In genomic region chr11:17620462-17621248, GRCm38 (mm10) we compare ENCODE assay signal across 29 mouse cellular contexts.
A peak's percentile ranks its signal among the peaks of the same experiment; 100 is the strongest.
DNase-seq lines count a peak whose midpoint lies in the region; ATAC-seq and TF ChIP-seq lines count a peak whose summit lies in the region.
"Had no signal": no experiment of that assay in that cellular context is flagged by ENCODE, and none has a peak within 500 bp of the region (broad histone marks: within the 10 kb centered on the region; RNA-seq: fewer than 3 reads in every experiment).

No protein-coding gene starts in this region.

- H3K79me2 ChIP-seq in MEL (ENCODE audit: control insufficient read depth, insufficient read depth, low read length, poor library complexity), result peaks cover 39% of the 10 kb centered on the region

- no peak for TF ChIP-seq POLR2A in MEL (IDR thresholded peaks at IDR 0.05; ENCODE audit: control insufficient read depth in 1 of 2, insufficient read depth in 1 of 2, low read depth in 1 of 2, low read length in 2 of 2, poor library complexity in 1 of 2)

- peak; percentile 58; the same call in 1 of the 2 replicates for ATAC-seq in stomach, embryonic 15.5 days (ENCODE audit: insufficient read depth, low FRiP score, low read depth)
- ATAC-seq in lung, postnatal 0 days, result no peak
- ATAC-seq: CD4-positive, CD25-positive, alpha-beta regulatory T cell, adult 4 months; forebrain, embryonic 14.5 days; forebrain, postnatal 0 days; hindbrain, postnatal 0 days; inflammation-experienced regulatory T-cells, adult 6 months; intestine, postnatal 0 days had no signal

- no peaks in the 10 kb centered on the region for H3K4me1 ChIP-seq in MEL (ENCODE audit: control insufficient read depth in 1 of 2, insufficient read depth in 2 of 2, low read length in 2 of 2)
- H3K4me1 ChIP-seq in stomach, embryonic 15.5 days, result no peaks in the 10 kb centered on the region
- H3K4me1 ChIP-seq in lung, postnatal 0 days (ENCODE audit: insufficient read depth, low read depth, low read length), result no peaks in the 10 kb centered on the region
- H3K4me1 ChIP-seq: embryonic facial prominence, embryonic 12.5 days; embryonic facial prominence, embryonic 15.5 days; heart, embryonic 10.5 days; heart, embryonic 13.5 days had no signal

- WGBS in stomach, embryonic 15.5 days, result 51% methylated on average over 3 of the region's 3 CpGs
- WGBS in lung, postnatal 0 days, result 45% methylated on average over 3 of the region's 3 CpGs

- no peak overlapping the region for H3K9ac ChIP-seq in MEL (ENCODE audit: control insufficient read depth, low read depth, low read length, poor library complexity, severe bottlenecking)
- H3K9ac ChIP-seq in stomach, embryonic 15.5 days, result no peak overlapping the region
- no peak overlapping the region for H3K9ac ChIP-seq in lung, postnatal 0 days (replicated peaks; ENCODE audit: low read depth)
- H3K9ac ChIP-seq: embryonic facial prominence, embryonic 12.5 days; embryonic facial prominence, embryonic 15.5 days; forebrain, postnatal 0 days; heart, embryonic 13.5 days; hindbrain, embryonic 14.5 days had no signal

- H3K27ac ChIP-seq in MEL (ENCODE audit: control insufficient read depth, low read depth, low read length), result no peak overlapping the region
- no peak overlapping the region for H3K27ac ChIP-seq in stomach, embryonic 15.5 days
- H3K27ac ChIP-seq in lung, postnatal 0 days (ENCODE audit: low read length), result no peak overlapping the region
- H3K27ac ChIP-seq: embryonic facial prominence, embryonic 12.5 days; embryonic facial prominence, embryonic 15.5 days; heart, adult 2 months; heart, embryonic 10.5 days; heart, embryonic 13.5 days; hindbrain, embryonic 14.5 days; hindbrain, postnatal 0 days had no signal

- no peaks in the 10 kb centered on the region for H3K27me3 ChIP-seq in MEL (ENCODE audit: control insufficient read depth in 1 of 2, insufficient read depth in 2 of 2, low read length in 2 of 2)
- no peaks in the 10 kb centered on the region for H3K27me3 ChIP-seq in stomach, embryonic 15.5 days (replicated peaks)
- no peaks in the 10 kb centered on the region for H3K27me3 ChIP-seq in lung, postnatal 0 days (replicated peaks; ENCODE audit: insufficient read depth, low read length)
- H3K27me3 ChIP-seq: embryonic facial prominence, embryonic 12.5 days; embryonic facial prominence, embryonic 15.5 days; heart, embryonic 13.5 days had no signal

- no peaks in the 10 kb centered on the region for H3K9me3 ChIP-seq in MEL (replicated peaks; ENCODE audit: insufficient read depth, low read length)
- H3K9me3 ChIP-seq in stomach, embryonic 15.5 days, result no peaks in the 10 kb centered on the region
- H3K9me3 ChIP-seq in lung, postnatal 0 days (ENCODE audit: low read length), result no peaks in the 10 kb centered on the region
- H3K9me3 ChIP-seq: embryonic facial prominence, embryonic 12.5 days; embryonic facial prominence, embryonic 15.5 days; heart, embryonic 10.5 days; heart, embryonic 13.5 days had no signal

- no peak for TF ChIP-seq CTCF in MEL (IDR thresholded peaks at IDR 0.05 in 2 of 3, conservative IDR thresholded peaks at IDR 0.05 in 1 of 3; ENCODE audit: control insufficient read depth in 1 of 3, insufficient read depth in 1 of 3, low read depth in 2 of 3, low read length in 3 of 3, poor library complexity in 1 of 3, severe bottlenecking in 1 of 3)
- TF ChIP-seq CTCF in lung, postnatal 0 days (IDR thresholded peaks at IDR 0.05), result no peak

- H3K4me2 ChIP-seq in stomach, embryonic 15.5 days, result no peak overlapping the region
- no peak overlapping the region for H3K4me2 ChIP-seq in lung, postnatal 0 days (replicated peaks; ENCODE audit: low read depth, low read length)
- H3K4me2 ChIP-seq: embryonic facial prominence, embryonic 12.5 days; embryonic facial prominence, embryonic 15.5 days; heart, embryonic 13.5 days; hindbrain, embryonic 14.5 days had no signal

- H3K4me3 ChIP-seq in MEL (ENCODE audit: control insufficient read depth in 1 of 2, insufficient read depth in 1 of 2, low read depth in 2 of 2, low read length in 2 of 2), result no peak overlapping the region
- H3K4me3 ChIP-seq in stomach, embryonic 15.5 days (replicated peaks), result no peak overlapping the region
- H3K4me3 ChIP-seq in lung, postnatal 0 days (ENCODE audit: low read depth, low read length), result no peak overlapping the region
- H3K4me3 ChIP-seq: embryonic facial prominence, embryonic 12.5 days; embryonic facial prominence, embryonic 15.5 days; heart, adult 2 months; heart, embryonic 10.5 days; heart, embryonic 13.5 days had no signal

- peaks cover 17 to 24% of the 10 kb centered on the region in 2 experiments for H3K36me3 ChIP-seq in MEL (ENCODE audit: control insufficient read depth in 1 of 2, insufficient read depth in 2 of 2, low read length in 2 of 2)
- H3K36me3 ChIP-seq in stomach, embryonic 15.5 days, result no peaks in the 10 kb centered on the region
- no peaks in the 10 kb centered on the region for H3K36me3 ChIP-seq in lung, postnatal 0 days (ENCODE audit: insufficient read depth, low read length)
- H3K36me3 ChIP-seq: embryonic facial prominence, embryonic 12.5 days; embryonic facial prominence, embryonic 15.5 days; heart, embryonic 10.5 days; heart, embryonic 13.5 days had no signal

- DNase-seq in 3T3-L1 (ENCODE audit: low read depth, low spot score), result peak; percentile 14
- peak; percentile 13 for DNase-seq in MEL (ENCODE audit: low read depth, low spot score)
- DNase-seq in R1 (ENCODE audit: low read depth, low spot score), result peak; percentile 28
- DNase-seq in adrenal gland, postnatal 36 days, result no peak
- no peak for DNase-seq in cerebellum, postnatal 14 days
- DNase-seq in kidney, postnatal 10 days, result no peak
- DNase-seq in lung, postnatal 0 days (ENCODE audit: low spot score), result no peak
- DNase-seq: adrenal gland, adult 2 months; adrenal gland, postnatal 14 days; cerebellum, adult 11-12 months; cerebellum, adult 9-10 months; cerebellum, postnatal 25 days; forebrain, postnatal 0 days; gastrocnemius, postnatal 10 days; gastrocnemius, postnatal 36 days; heart, adult 2 months; heart, postnatal 14 days; heart, postnatal 4 days had no signal

- no peak for TF ChIP-seq RAD21 in MEL (IDR thresholded peaks at IDR 0.05; ENCODE audit: low read depth, low read length)

- no peak for TF ChIP-seq EP300 in MEL (IDR thresholded peaks at IDR 0.05; ENCODE audit: low read depth in 1 of 2, low read length in 2 of 2)
- no peak for TF ChIP-seq EP300 in lung, postnatal 0 days (IDR thresholded peaks at IDR 0.05)

TF ChIP-seq in MEL, 35 proteins besides CTCF, POLR2A, EP300 and RAD21:
- no peak for TF ChIP-seq JUND (IDR thresholded peaks at IDR 0.05; ENCODE audit: low read depth, low read length)
- TF ChIP-seq POLR2AphosphoS2 (IDR thresholded peaks at IDR 0.05; ENCODE audit: low read length), result no peak
- no peak for TF ChIP-seq ZKSCAN1 (IDR thresholded peaks at IDR 0.05; ENCODE audit: low read depth, low read length)
- no peak for TF ChIP-seq TCF12 (IDR thresholded peaks at IDR 0.05; ENCODE audit: low read depth, low read length)
- TF ChIP-seq HCFC1 (IDR thresholded peaks at IDR 0.05; ENCODE audit: low read depth, low read length), result no peak
- TF ChIP-seq E2F4 (IDR thresholded peaks at IDR 0.05; ENCODE audit: borderline replicate concordance, low read depth, low read length), result no peak
- no peak for TF ChIP-seq TAL1 (IDR thresholded peaks at IDR 0.05; ENCODE audit: low read length)
- no peak for TF ChIP-seq GABPA (IDR thresholded peaks at IDR 0.05; ENCODE audit: low read depth, low read length)
- no peak for TF ChIP-seq SMC3 (IDR thresholded peaks at IDR 0.05; ENCODE audit: low read depth, low read length)
- no peak for TF ChIP-seq NELFE (IDR thresholded peaks at IDR 0.05; ENCODE audit: low read depth, low read length)
- TF ChIP-seq ETS1 (IDR thresholded peaks at IDR 0.05; ENCODE audit: low read depth, low read length), result no peak
- TF ChIP-seq BHLHE40 (IDR thresholded peaks at IDR 0.05; ENCODE audit: borderline replicate concordance, low read depth, low read length), result no peak
- TF ChIP-seq ELF1 (IDR thresholded peaks at IDR 0.05; ENCODE audit: low read depth, low read length), result no peak
- TF ChIP-seq GATA1 (IDR thresholded peaks at IDR 0.05; ENCODE audit: low read depth, low read length), result no peak
- no peak for TF ChIP-seq CHD2 (IDR thresholded peaks at IDR 0.05; ENCODE audit: low read length)
- TF ChIP-seq RCOR1 (IDR thresholded peaks at IDR 0.05; ENCODE audit: low read depth, low read length), result no peak
- TF ChIP-seq MYB (IDR thresholded peaks at IDR 0.05; ENCODE audit: low read depth, low read length), result no peak
- TF ChIP-seq MAX (IDR thresholded peaks at IDR 0.05; ENCODE audit: low read length), result no peak
- no peak for TF ChIP-seq MYC (IDR thresholded peaks at IDR 0.05; ENCODE audit: low read depth, low read length)
- TF ChIP-seq UBTF (IDR thresholded peaks at IDR 0.05; ENCODE audit: borderline replicate concordance, insufficient read depth, low read depth, low read length), result no peak
TF ChIP-seq in MEL: peak in this region for 0.

Comparison
In these comparisons a context has a peak if more than half of its experiments do, and no peak if none do; other contexts are left out.
1. DNase-seq: peak in 3T3-L1 (single experiment), MEL (single experiment) and R1 (single experiment); none in adrenal gland, postnatal 36 days (0 of 2), cerebellum, postnatal 14 days (0 of 2), kidney, postnatal 10 days (single experiment) and lung, postnatal 0 days (single experiment).